Mouse (Mus musculus) olfactory bulb, adult 2 months (tissue): ENCODE results near the gene Vmn1r191.
"Not testable (repeated sequence)": the region's sequence is repeated elsewhere in the genome, so short reads cannot be mapped to it uniquely, and the experiment has no call there.

Experiments used
- CTCF ChIP-seq: fragments of 200-500 bp; IDR thresholded peaks from 2 replicates; pipeline ENCODE4 v1.5.1; 2012; ENCODE audit warnings: low read depth, mild to moderate bottlenecking, low read length, moderate library complexity; ENCODE audit not compliant: insufficient read depth
- POLR2A ChIP-seq: fragments of 200-500 bp; IDR thresholded peaks from 2 replicates; pipeline ENCODE4 v1.6.1; 2012; ENCODE audit warnings: mild to moderate bottlenecking, low read depth, low read length, moderate library complexity; ENCODE audit not compliant: insufficient read depth

DNA sequence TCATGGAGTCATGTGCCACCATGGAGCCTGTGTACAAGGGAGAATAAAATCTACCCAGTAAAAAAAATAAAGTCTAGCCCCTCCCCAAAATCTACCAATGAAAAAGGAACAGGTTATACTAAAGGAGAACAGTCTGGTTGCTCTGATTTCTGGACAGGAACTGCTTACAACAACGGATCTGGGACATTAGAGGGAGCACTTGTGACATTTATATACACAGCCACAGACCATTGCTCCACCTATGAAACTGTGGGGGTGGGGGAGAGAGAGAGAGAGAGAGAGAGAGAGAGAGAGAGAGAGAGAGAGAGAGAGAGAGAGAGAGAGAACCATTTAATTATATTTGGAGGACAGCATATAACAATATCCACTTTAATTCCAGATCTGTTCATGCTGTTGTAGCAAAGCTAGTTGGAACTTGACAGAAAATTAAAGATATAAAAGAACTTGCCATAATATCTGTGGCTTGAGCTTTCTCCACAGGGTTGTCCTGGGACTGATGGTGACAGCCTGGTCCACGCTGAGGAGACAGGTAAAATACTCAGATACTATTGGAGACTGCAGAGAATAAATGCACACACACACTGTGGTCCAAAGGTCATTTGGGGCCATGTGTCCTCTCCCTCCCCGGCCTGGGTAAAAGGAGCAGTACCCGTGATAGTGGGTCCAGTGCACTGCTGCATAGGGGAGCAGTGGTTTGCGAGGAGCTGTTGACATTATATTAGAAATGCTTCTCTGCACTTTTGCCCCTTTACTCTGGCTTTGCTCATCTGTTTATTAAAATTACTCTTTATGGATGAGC, 47.1 kb downstream of the Vmn1r191 start:
- not testable (repeated sequence) for TF ChIP-seq CTCF, POLR2A
